Mouse (Mus musculus): Measurements from ENCODE around the gene Senp7.

GRCm38 (mm10) chr16:56014076-56014475 lies 34.1 kb upstream of the Senp7 start:
- TF ChIP-seq CTCF (IDR thresholded peaks at IDR 0.05; ENCODE audit: low read depth, low read length), result no peak
- TF ChIP-seq POLR2A (IDR thresholded peaks at IDR 0.05; ENCODE audit: borderline replicate concordance, low read depth, low read length), result no peak

Measured in bone marrow macrophage, adult 2 months (primary cell).